Mouse (Mus musculus) megakaryocyte, embryonic 14.5 days (primary cell): ENCODE results near the gene Psg27. TPM values are rescaled to one million over a fixed set of nuclear protein-coding genes. Genes with fewer than 3 reads are reported as not detected.
"Not testable (repeated sequence)": the region's sequence is repeated elsewhere in the genome, so short reads cannot be mapped to it uniquely, and the experiment has no call there.

Experiments used
- H3K27me3 ChIP-seq: replicated peaks from 2 replicates; pipeline ENCODE3; 2012; ENCODE audit warnings: inconsistent platforms
- H3K36me3 ChIP-seq: replicated peaks from 2 replicates; pipeline ENCODE3; 2012; ENCODE audit warnings: low read length, inconsistent platforms, mixed read lengths
- H3K4me1 ChIP-seq: 2 replicates; pipeline ENCODE4 v1.6.1; 2012; ENCODE audit warnings: inconsistent platforms
- H3K4me3 ChIP-seq: replicated peaks from 2 replicates; pipeline ENCODE3; 2012; ENCODE audit warnings: moderate library complexity, mild to moderate bottlenecking, inconsistent platforms
- H3K9me3 ChIP-seq: 2 replicates; pipeline ENCODE4 v1.6.1; 2012; ENCODE audit warnings: inconsistent platforms
- FLI1 ChIP-seq: IDR thresholded peaks from 2 replicates; pipeline ENCODE4 v1.6.1; 2012; ENCODE audit warnings: low read length, inconsistent platforms, mixed read lengths
- GATA1 ChIP-seq: IDR thresholded peaks from 3 replicates; pipeline ENCODE4 v1.6.1; 2012; ENCODE audit warnings: mixed read lengths, low read length, inconsistent platforms, borderline replicate concordance
- polyA plus RNA-seq: library from polyadenylated mRNA; stranded (reverse); fragments of >175 nt; gene quantifications from 2 replicates; pipeline ENCODE4 v1.2.3, GENCODE M21; 2012; ENCODE audit warnings: low replicate concordance; ENCODE audit not compliant: insufficient read depth

Gene Psg27
- polyA plus RNA-seq: not detected in 2 replicates

- Histone ChIP-seq H3K27me3 (no peaks in the 10 kb centered on the region), H3K9me3 (no peaks in the 10 kb centered on the region), H3K36me3 (no peaks in the 10 kb centered on the region), H3K4me1 (no peaks in the 10 kb centered on the region), H3K4me3 (no peak within 1 kb of the TSS)
- no peak for TF ChIP-seq GATA1
- no peak for TF ChIP-seq FLI1
Observed at GRCm38 (mm10) chr7:18567205-18567604, at the start of gene Psg27. TSS of gene Psg27 (minus strand) at chr7:18567305.

GRCm38 (mm10) chr7:18616401-18616800 is 49.3 kb upstream of the Psg27 start, which contains the start of gene Psg23:
TSS of gene Psg23 (minus strand) at chr7:18616501.
- not testable (repeated sequence) for H3K27me3 ChIP-seq, H3K4me3 ChIP-seq, H3K4me1 ChIP-seq, H3K9me3 ChIP-seq, H3K36me3 ChIP-seq

- no peak overlapping the region for H3K4me3 ChIP-seq
- H3K36me3 ChIP-seq: no peaks in the 10 kb centered on the region
- no peak for TF ChIP-seq GATA1
- no peak for TF ChIP-seq FLI1
- H3K9me3 ChIP-seq: no peaks in the 10 kb centered on the region
- no peaks in the 10 kb centered on the region for H3K4me1 ChIP-seq
- H3K27me3 ChIP-seq: no peaks in the 10 kb centered on the region
Observed at GRCm38 (mm10) chr7:18559850-18560249, 7.3 kb downstream of the Psg27 start.

- not testable (repeated sequence) for H3K4me3 ChIP-seq, H3K9me3 ChIP-seq, H3K4me1 ChIP-seq, H3K27me3 ChIP-seq, H3K36me3 ChIP-seq
Observed at GRCm38 (mm10) chr7:18555751-18556150, 11.4 kb downstream of the Psg27 start.

- Histone ChIP-seq H3K27me3 (no peaks in the 10 kb centered on the region), H3K4me3 (no peak overlapping the region), H3K36me3 (no peaks in the 10 kb centered on the region), H3K9me3 (peaks cover 3% of the 10 kb centered on the region; the same call in 1 of the 2 replicates), H3K4me1 (no peaks in the 10 kb centered on the region)
- no peak for TF ChIP-seq GATA1
Observed at GRCm38 (mm10) chr7:18533420-18533819, 33.7 kb downstream of the Psg27 start.

- H3K4me3 ChIP-seq: no peak within 1 kb of the TSS
- no peaks in the 10 kb centered on the region for H3K36me3 ChIP-seq
- H3K4me1 ChIP-seq: no peaks in the 10 kb centered on the region
- no peaks in the 10 kb centered on the region for H3K27me3 ChIP-seq
- H3K9me3 ChIP-seq: peaks cover 3% of the 10 kb centered on the region; the same call in 1 of the 2 replicates
- TF ChIP-seq GATA1 (no peak), FLI1 (no peak)
Observed at GRCm38 (mm10) chr7:18532169-18532568, 34.9 kb downstream of the Psg27 start, which contains the start of gene Psg25. TSS of gene Psg25 (minus strand) at chr7:18532269.

GRCm38 (mm10) chr7:18524668-18525067 is 42.4 kb downstream of the Psg27 start:
- no peaks in the 10 kb centered on the region for H3K36me3 ChIP-seq
- H3K4me1 ChIP-seq: no peaks in the 10 kb centered on the region
- H3K27me3 ChIP-seq: no peaks in the 10 kb centered on the region
- no peak overlapping the region for H3K4me3 ChIP-seq
- H3K9me3 ChIP-seq: peaks cover 2% of the 10 kb centered on the region; the same call in 1 of the 2 replicates
- no peak for TF ChIP-seq GATA1

- H3K4me1 ChIP-seq, H3K36me3 ChIP-seq, H3K27me3 ChIP-seq, H3K9me3 ChIP-seq, H3K4me3 ChIP-seq: not testable (repeated sequence)
Observed at GRCm38 (mm10) chr7:18512848-18513247, 54.3 kb downstream of the Psg27 start.

GRCm38 (mm10) chr7:18512417-18512816 is 54.7 kb downstream of the Psg27 start:
- not testable (repeated sequence) for H3K9me3 ChIP-seq, H3K4me1 ChIP-seq, H3K27me3 ChIP-seq, H3K4me3 ChIP-seq, H3K36me3 ChIP-seq

GRCm38 (mm10) chr7:18511479-18511878 is 55.6 kb downstream of the Psg27 start:
- Histone ChIP-seq H3K36me3 (no peaks in the 10 kb centered on the region), H3K9me3 (no peaks in the 10 kb centered on the region), H3K4me3 (no peak overlapping the region), H3K4me1 (no peaks in the 10 kb centered on the region), H3K27me3 (no peaks in the 10 kb centered on the region)
- no peak for TF ChIP-seq GATA1
- no peak for TF ChIP-seq FLI1

Other genes with a start within 250 kb of the Psg27 start
- not detected in 2 replicates for gene Psg18, start 212.3 kb downstream of the Psg27 start, polyA plus RNA-seq
- gene Psg28, start 135.3 kb downstream of the Psg27 start, polyA plus RNA-seq: not detected in 2 replicates
- not detected in 2 replicates for gene Psg26, start 83.1 kb downstream of the Psg27 start, polyA plus RNA-seq
- gene Psg25, start 35.0 kb downstream of the Psg27 start, polyA plus RNA-seq: not detected in 2 replicates
- gene Psg23, start 49.2 kb upstream of the Psg27 start, polyA plus RNA-seq: not detected in 2 replicates
- not detected in 2 replicates for gene Psg21, start 89.4 kb upstream of the Psg27 start, polyA plus RNA-seq
- not detected in 2 replicates for gene Psg20, start 118.9 kb upstream of the Psg27 start, polyA plus RNA-seq
- gene Psg22, start 150.8 kb upstream of the Psg27 start, polyA plus RNA-seq: 1.0 TPM in 1 of 2 replicates, not detected in the other
- gene Psg19, start 231.2 kb upstream of the Psg27 start, polyA plus RNA-seq: not detected in 2 replicates